Mouse (Mus musculus) cerebellum, adult 9-10 months (tissue): ENCODE data around the gene H2-K1.

Experiments
- DNase-seq: peaks from one replicate; pipeline ENCODE4 v3.0.0; 2022

Gene H2-K1

DNA sequence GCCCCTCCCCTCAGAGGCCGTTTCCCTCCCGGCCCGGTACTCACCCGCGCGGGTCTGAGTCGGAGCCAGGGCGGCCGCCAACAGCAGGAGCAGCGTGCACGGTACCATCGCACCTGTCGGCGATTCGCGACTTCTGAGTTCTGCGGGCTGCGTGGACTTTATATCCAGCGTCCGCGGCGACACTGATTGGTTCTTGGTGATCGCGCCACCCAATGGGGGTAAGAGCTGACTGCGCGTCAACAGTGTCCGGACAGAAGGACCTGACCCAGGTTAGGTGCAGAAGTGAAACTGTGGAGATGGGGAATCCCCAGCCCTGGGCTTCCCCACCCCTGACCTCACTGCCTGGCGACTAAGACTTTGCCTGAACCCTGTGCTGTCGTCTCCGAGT lies at the start of gene H2-K1:
TSS of gene H2-K1 (minus strand) at position 198 of the 388 bp plus-strand sequence.
- DNase-seq = peak; percentile 69

DNA sequence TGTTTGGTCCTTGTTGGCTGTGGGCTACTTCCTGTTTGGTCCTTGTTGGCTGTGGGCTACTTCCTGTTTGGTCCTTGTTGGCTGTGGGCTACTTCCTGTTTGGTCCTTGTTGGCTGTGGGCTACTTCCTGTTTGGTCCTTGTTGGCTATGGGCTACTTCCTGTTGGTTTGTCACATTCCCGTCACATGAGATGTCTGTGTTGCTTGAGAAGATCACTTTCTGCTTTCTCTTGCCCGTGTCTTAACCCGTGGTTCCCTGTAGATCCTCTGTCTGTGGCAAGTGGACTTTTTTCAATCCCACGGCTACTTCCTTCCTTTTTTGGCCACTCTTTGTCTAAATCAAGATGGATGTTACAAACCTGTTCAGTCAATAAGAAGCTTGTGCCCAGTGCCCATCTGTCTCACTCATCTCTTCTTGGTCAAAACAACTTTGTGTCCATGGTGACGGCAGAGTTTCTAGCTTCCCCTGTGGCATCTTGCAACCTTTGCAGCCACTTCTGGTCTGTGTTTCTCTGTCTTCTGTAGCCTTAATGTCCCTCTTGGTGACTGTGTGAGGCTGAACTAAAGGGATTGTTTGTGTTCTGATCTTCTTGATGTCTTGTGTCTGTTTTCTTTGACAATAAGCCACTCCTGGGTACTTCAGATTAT lies 47.4 kb upstream of the H2-K1 start:
- no peak for DNase-seq

DNA sequence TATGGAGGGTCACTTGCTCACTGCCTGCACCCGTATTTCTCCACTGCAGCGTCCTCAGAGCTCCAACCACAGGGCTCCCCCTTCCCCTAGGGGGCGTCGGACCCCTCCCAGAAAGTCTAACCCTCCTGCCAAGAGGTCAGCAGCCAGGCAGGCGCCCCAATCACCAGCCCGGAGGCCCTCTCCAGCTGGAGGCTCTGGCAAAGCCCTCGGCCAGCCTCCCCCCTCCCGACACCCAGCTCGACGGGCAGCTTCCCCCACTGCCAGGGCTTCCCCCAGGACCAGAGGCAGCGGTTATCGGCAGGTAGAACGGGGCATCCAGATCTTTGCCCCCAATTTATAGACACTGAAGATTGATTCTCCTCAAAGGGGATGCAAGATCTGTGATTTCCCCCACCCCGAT lies 45.8 kb upstream of the H2-K1 start:
- no peak for DNase-seq

DNA sequence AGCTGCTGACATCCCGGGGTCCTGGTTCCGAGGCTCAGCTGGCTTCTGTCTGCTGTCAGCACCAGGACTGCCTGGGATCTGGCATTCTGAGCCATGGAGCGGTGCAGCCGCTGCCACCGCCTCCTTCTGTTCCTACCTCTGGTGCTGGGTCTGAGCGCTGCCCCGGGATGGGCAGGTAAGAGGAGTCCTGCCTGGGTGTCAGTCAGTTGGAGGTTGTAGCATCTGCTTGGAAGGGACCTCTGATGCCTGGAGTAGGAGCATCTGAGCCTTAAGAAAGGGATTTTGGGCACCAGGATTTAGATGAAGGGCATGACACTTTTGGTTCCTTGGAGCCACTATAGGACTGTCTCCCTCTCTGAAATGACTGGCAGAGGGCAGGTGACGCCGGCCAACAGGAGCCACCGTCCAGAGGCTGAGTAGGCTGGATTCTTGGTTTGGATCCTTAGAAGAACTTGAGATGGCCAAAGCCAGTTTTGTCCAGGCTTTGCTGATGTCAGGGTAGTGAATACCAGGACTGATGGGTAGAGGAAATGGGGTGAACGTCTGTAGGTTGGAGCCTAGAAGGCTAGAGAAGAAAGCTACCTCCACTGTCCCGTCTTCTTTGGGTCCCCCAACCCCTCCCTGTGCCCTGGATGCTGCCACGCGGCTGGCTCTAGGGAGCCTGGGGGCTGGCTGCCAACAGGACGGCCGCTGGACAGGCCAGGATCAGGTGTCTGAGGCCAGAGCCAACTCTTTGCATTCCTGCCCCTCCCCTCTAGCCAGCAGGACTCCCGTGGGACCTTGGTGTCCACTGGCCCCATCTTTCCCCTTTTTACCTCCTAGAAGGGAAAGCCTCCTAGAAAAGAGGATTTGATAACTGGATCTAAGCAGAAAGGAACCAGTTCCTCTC lies 39.7 kb upstream of the H2-K1 start:
- DNase-seq = peak; percentile 27

DNA sequence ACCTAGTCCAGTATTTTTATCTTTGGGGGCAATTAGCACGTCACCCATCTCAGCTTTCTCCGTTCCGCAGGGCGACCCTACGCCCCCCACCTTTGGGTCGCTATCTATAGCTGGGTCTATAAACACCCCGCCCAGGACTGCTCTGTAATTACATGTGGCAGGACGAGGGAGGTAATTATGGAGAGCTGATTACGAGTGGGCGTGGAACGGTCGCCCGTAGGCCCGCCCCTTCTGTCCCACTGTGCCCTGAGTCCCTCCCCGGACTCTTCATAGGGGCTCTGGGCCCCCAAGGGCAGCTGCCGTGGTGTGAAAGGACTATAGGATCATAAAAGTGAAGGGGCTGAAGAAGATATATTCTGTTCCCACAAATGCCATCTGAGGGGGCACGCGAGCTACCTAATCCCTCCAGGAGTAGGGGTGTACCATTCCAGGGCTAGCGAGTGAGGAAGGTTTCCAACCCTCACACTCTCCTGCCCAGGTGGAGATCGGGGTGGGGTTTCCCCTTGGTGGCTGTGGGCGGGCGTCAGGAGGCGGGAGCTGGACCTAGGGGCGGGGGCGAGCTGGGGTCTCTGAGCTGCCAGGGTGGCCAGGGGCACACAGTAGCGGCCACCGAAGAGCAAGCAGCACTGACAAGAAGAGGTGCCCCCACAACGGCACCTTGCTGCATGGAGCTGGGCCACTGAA lies 38.9 kb upstream of the H2-K1 start, which contains the start of gene Col11a2:
TSS of gene Col11a2 (plus strand) at position 560 of the 684 bp plus-strand sequence.
- DNase-seq = peak; percentile 32

DNA sequence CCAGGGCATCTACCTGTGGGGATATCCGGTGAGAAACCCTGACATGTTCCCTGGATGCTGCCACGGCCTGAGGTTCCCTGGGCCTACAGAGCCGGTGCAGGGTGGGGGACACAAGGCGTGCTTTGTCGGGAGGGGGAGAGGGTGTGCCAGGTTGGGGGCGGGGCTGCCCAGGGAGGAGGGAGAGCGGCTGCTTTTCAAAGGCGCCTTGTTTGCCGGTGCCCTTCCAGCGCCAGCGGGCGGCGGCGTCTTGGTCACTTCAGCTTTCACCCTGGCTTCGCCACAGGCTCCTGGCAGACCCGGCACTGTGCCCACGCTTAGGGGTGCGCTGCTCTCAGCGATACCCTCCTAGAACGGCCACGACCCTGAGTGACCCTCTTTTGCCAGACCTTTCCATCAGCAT lies 38.3 kb upstream of the H2-K1 start:
- DNase-seq = peak; percentile 39

DNA sequence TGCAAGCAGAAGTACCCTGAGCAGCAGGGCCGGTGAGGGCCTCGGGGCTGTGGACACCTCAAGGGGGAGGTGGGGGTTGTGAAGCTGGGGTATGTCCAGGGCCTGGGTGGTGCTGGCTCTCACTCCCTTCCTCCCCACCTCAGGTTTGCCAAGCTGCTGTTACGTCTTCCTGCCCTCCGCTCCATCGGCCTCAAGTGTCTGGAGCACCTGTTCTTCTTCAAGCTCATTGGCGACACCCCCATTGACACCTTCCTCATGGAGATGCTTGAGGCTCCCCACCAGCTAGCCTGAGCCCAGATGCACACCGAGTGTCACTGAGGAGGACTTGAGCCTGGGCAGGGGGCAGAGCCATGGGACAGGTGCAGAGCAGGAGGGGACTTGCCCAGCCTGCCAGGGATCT lies 37.1 kb upstream of the H2-K1 start:
- DNase-seq = peak; percentile 15

DNA sequence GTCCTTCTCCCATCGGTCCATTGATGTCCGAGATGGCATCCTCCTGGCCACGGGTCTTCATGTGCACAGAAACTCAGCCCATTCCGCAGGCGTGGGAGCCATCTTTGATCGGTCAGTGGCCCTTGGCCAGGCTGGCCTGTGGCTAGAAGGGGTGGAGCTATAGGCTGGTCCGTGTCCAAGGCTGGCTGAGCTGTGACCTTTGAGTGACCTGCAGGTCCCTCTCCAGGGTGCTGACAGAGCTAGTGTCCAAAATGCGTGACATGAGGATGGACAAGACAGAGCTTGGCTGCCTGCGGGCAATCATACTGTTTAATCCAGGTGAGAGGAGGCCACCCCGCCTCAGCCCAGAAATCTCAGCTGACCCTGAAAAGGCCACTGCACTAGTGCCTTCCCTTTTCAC lies 36.5 kb upstream of the H2-K1 start:
- no peak for DNase-seq

DNA sequence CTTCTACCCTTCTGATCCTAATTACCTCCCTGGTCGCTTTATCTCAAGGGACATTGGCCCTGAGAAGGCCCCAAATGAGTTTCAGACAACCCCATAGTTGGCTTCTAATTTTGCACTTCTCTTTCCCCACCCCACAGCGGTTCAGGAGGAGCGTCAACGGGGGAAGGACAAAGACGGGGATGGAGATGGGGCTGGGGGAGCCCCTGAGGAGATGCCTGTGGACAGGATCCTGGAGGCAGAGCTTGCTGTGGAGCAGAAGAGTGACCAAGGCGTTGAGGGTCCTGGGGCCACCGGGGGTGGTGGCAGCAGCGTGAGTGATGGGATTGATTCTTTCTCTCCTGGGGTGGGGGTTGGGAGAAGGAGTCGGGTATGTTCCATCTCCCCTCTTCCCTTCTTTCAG lies 35.4 kb upstream of the H2-K1 start:
- no peak for DNase-seq

DNA sequence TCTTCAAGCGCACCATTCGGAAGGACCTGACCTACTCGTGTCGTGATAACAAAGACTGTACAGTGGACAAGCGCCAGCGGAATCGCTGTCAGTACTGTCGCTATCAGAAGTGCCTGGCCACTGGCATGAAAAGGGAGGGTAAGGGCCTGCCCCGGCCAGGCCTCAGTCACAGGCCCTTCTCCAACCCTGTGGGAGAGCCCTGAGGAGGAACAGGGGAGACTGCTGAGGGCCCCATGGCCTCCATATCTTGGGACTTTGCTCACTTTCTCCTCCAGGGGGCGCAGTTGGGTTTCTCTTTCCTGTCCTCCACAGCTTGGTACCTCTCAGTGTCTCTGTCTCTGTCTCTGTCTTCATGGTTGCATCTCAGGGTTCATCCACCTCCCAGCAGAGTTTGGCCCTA lies 33.9 kb upstream of the H2-K1 start:
- peak; percentile 78 for DNase-seq

DNA sequence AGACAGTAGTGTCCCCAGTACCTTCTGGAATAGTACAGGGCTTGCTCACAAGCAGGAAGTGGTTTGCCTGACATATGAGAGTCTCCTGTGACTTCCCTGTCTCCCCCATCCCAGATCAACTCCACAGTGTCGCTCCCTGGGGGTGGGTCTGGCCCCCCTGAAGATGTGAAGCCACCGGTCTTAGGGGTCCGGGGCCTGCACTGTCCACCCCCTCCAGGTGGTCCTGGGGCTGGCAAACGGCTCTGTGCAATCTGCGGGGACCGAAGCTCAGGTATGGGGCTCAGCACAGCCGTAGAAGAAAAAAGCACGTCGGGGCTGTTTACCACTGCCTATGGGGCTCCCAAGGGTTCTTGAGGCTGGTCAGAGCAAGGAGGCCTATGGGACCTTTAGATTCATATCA lies 33.3 kb upstream of the H2-K1 start:
- peak; percentile 60 for DNase-seq

DNA sequence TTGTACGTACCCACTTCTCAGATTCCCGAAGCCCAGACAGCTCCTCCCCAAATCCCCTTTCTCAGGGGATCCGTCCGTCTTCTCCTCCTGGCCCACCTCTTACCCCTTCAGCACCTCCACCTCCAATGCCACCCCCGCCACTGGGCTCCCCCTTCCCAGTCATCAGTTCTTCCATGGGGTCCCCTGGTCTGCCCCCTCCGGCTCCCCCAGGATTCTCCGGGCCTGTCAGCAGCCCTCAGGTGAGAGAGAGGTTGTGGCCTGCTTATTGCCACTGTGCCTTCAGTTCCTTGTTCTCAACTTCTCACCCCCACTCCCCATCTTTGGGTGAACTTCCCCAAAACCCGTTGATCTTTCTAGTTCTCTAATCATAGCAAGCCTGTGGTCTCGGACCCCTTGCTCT lies 32.7 kb upstream of the H2-K1 start:
- DNase-seq = peak; percentile 62

DNA sequence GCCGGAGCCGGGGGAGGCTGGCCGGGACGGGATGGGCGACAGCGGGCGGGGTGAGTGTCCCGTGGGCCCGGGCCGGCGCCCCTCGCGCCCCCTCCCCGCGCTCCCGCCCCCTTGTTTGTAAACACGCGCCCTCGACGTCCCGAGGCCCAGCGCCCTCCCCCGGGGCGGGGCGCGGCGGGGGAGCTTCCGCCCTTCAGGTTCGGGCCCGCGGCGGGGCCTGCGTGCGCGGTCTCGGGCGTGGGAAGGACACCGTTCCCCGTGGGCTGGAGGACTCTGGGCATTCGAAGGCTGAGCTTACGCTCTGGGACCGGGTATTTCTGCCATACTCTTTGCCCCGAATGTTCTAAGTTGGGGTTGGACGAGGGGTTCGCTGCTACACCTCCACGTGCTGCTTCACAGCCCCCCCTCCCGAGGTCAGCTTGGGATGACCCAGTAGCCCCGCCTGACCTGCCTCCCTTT lies 32.1 kb upstream of the H2-K1 start:
- DNase-seq = peak; percentile 77

DNA sequence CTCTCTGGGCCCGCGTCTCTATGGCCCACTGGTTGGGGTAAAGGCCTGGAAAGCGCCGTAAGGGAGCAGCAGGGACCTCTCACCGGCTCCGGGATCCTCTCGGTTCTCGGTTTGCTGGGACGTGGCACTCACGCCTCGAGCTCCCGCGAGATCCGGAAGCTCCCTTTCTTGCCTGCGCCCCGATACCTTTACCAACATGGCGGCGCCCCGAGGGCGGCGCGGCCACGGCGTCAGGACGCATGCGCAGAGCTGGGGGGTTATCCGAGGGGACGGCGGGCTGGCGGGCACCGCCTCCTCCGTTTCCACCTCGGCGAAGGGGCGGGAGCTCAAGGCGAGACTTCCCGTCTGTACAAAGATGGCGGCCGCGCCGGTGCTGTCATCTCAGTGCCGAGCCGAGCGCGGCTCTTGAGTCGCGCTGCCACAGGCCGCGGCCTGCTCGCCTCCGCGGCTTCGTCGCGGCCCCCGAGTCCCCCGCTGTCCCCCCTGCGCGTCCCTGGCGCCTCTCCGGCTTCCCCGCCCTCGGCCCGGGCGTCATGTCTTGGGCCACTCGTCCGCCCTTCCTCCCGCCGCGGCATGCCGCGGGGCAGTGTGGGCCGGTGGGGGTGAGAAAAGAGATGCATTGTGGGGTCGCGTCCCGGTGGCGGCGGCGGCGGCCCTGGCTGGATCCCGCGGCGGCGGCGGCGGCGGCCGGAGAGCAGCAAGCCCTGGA lies 31.5 kb upstream of the H2-K1 start, which contains the start of the genes Slc39a7 and Rxrb:
TSS of gene Slc39a7 (minus strand) at position 218 of the 709 bp plus-strand sequence.
TSS of gene Rxrb (plus strand) at position 348 of the 709 bp plus-strand sequence.
- peak; percentile 98 for DNase-seq

DNA sequence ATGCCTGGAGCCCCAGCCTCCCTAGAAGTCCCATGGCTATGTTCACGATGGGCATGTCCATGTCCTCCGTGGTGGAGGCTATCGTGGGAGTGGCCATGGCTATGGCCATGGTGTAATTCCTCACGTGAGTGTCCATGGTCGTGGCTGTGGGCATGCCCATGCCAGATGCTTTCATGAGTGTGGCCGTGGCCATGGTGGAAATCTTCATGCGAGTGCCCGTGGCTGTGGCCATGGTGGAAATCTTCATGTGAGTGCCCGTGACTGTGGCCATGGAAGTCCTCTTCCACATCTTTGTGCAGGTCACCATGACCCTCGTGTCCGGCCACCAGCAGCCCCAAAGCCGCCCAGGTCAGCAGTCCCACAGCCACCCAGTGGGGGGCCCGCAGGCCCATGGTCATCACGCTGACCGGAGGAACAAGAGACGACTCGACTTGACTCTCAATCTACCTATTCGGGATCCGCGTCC lies 30.7 kb upstream of the H2-K1 start:
- DNase-seq = no peak

DNA sequence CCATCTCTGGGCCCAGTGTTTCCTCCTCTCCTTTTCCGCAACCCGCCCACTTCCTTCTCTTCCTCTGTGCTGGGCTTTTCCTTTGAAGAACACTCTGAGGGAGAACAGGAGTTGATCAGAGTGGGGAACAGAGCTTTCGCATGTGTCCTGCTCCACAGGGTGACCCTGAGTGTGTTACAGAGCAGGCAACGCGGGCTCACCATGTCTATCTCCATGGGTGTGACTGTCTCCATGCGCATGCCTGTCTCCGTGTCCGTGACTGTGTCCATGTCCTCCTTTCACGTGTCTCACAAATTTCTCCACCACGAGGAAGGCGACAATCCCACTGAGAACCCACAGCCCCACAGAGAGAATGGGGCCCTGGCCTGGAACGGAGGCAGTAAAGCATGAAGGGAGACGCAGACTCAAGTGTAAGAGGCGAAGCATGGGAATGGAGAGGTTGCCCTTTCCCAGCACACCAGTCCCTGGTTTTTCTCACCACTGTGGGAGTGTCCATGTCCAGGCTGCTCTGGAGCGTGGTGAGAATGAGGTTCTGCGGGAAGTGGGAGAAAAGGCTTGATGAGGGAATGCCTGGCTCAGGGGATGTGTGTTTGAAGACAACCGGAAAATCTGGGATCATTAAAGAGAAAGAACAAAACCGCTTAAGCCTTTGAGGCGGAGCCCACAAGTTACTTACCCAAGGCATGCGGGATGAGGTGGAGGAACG lies 29.9 kb upstream of the H2-K1 start:
- DNase-seq = peak; percentile 46

DNA sequence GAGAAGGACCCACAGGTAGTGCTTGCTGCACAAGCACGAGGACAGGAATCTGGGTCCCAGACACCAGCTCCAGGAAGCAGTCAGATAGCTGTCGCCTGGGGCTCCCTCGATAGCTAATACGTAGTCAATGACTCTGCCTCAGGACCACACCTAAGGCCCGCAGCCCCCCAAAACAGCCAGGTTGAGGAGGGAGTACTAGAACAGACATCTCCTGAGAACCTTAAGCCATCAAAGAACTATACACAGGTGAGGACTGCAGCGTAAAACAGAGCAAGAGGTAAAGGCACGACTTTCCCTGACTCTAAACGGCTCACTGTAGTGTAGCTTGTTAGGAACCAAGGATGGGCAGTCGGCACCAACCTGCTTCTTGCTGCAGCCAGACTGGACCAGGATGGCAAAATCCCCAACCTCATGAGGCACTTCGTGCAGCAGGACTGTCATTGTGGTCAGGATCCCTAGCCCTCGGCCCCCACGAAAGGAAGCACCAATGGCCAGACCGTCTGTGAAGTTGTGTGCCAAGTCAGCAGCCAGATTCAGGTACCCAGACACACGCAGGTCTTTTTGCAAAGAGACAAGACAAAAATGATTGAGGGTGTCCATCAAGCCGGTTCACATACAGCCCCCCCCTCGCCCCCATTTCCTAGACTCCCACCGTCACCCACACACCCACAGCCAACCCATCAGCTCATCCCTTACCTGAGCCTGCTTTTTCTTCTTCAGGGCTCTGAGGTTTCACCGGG lies 29.2 kb upstream of the H2-K1 start:
- DNase-seq = peak; percentile 54

DNA sequence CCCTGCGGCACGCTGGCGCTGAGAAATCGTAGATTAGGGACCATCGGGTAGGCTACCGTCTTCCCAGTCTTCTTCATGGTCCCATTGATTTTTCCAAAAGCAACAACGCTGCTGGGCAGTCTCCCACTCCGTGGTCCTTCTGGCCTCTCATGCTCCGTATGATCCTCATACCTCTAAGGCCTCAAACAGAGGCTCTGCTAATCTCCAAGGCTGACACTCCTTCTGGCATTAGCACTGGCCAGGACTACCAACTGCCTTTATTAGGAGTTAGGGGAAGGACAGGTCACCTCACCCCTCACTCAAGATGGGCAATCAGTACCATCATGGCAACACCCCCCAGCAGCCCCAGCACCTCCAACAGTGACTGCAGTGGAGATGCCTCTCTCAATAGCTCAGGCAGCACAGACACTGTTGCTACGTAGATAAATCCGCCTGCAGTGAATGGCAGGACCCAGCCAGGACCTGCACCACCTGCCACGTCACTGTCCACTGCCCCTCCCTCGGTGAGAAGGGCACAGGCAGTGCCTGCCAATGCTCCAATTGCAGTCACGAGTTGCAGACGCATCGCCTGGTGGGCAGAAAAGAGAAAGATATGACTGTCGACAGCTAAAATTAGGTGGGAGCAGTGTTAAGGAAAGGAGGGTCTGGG lies 28.5 kb upstream of the H2-K1 start:
- no peak for DNase-seq

DNA sequence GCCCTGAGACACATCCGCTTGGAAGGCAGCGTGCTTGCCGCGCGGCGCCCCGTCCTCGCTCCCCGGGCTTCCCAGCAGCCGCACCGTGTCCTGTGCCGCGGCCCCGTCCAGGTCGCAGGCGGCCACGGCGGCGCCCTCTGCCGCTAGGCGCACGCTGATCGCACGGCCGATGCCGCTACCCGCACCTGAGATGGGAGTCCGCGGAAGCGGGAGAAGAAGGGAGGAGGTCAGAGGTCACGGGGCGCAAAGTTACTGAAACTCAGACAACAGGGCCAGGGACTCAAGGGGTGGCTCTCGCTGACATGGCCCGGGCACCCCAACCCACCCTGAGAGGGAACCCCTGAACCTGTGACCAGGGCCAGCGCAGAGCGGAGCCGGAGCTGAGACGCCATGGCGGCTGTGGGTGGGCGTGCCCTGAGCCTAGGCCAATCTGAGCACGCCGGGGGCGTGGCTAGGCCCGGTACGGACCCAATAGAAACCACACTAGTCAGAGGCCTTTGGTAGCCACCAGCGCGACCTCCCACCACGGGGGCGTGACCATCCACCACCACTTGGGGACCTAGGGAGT lies 27.6 kb upstream of the H2-K1 start, which contains the start of gene H2-Ke6:
TSS of gene H2-Ke6 (minus strand) at position 405 of the 568 bp plus-strand sequence.
- peak; percentile 92 for DNase-seq
